Mouse (Mus musculus) c-Kit-positive CD71-positive TER-119-negative erythroid progenitor cells, embryonic 14.5 days (primary cell): ENCODE results near the gene Tbc1d8.

Experiments used
- DNase-seq: peaks from one replicate; pipeline ENCODE4 v3.0.0-alpha.2; 2013; ENCODE audit warnings: low read depth

Gene Tbc1d8

GRCm38 (mm10) chr1:39478057-39478895 is at the start of gene Tbc1d8:
Gene Tbc1d8 (minus strand): TSS chr1:39478755.
- peak; percentile 56 for DNase-seq

- DNase-seq, result no peak
Measured at GRCm38 (mm10) chr1:39528319-39528718, 49.8 kb upstream of the Tbc1d8 start.

- DNase-seq, result peak; percentile 73
Measured at GRCm38 (mm10) chr1:39527432-39527831, 48.9 kb upstream of the Tbc1d8 start.

- DNase-seq, result no peak
Measured at GRCm38 (mm10) chr1:39526371-39527167, 48.0 kb upstream of the Tbc1d8 start.

GRCm38 (mm10) chr1:39525763-39526162 is 47.2 kb upstream of the Tbc1d8 start:
- DNase-seq, result no peak

GRCm38 (mm10) chr1:39522519-39522918 is 44.0 kb upstream of the Tbc1d8 start:
- DNase-seq, result peak; percentile 44

- DNase-seq, result no peak
Measured at GRCm38 (mm10) chr1:39521326-39521725, 42.8 kb upstream of the Tbc1d8 start.

GRCm38 (mm10) chr1:39515303-39515991 is 36.9 kb upstream of the Tbc1d8 start:
- no peak for DNase-seq

GRCm38 (mm10) chr1:39512183-39512582 is 33.6 kb upstream of the Tbc1d8 start:
- no peak for DNase-seq

- DNase-seq, result no peak
Measured at GRCm38 (mm10) chr1:39511775-39512174, 33.2 kb upstream of the Tbc1d8 start.

GRCm38 (mm10) chr1:39505600-39505999 is 27.0 kb upstream of the Tbc1d8 start:
- no peak for DNase-seq

- no peak for DNase-seq
Measured at GRCm38 (mm10) chr1:39504261-39504660, 25.7 kb upstream of the Tbc1d8 start.

GRCm38 (mm10) chr1:39502817-39503633 is 24.5 kb upstream of the Tbc1d8 start:
- DNase-seq, result no peak

- no peak for DNase-seq
Measured at GRCm38 (mm10) chr1:39499485-39499941, 21.0 kb upstream of the Tbc1d8 start.

GRCm38 (mm10) chr1:39497748-39498147 is 19.2 kb upstream of the Tbc1d8 start:
- no peak for DNase-seq

- DNase-seq, result no peak
Measured at GRCm38 (mm10) chr1:39496995-39497394, 18.4 kb upstream of the Tbc1d8 start.

- DNase-seq, result no peak
Measured at GRCm38 (mm10) chr1:39493664-39494063, 15.1 kb upstream of the Tbc1d8 start.

- no peak for DNase-seq
Measured at GRCm38 (mm10) chr1:39493165-39493564, 14.6 kb upstream of the Tbc1d8 start.

- DNase-seq, result no peak
Measured at GRCm38 (mm10) chr1:39487370-39487769, 8.8 kb upstream of the Tbc1d8 start.

- no peak for DNase-seq
Measured at GRCm38 (mm10) chr1:39482115-39482815, 3.7 kb upstream of the Tbc1d8 start.

- no peak for DNase-seq
Measured at GRCm38 (mm10) chr1:39479254-39479653, 699 bp upstream of the Tbc1d8 start.
